Mouse (Mus musculus): ENCODE results near the gene Kdm4b. TPM values are rescaled to one million over a fixed set of nuclear protein-coding genes. Genes with fewer than 3 reads are reported as not detected.

Kdm4b gene
- total RNA-seq (2021) = 10 to 100 TPM; 84.3 to 96.2 TPM

- DNase-seq = peak; percentile 99 to 100
Observed at GRCm38 (mm10) chr17:56325450-56326152, at the start of gene Kdm4b. Kdm4b (plus strand) TSS chr17:56326062.

GRCm38 (mm10) chr17:56276643-56277566 is 49.0 kb upstream of the Kdm4b start, which contains the start of gene Ticam1:
Ticam1 (minus strand) TSS chr17:56276786.
- peak; percentile 74 to 75 for DNase-seq

GRCm38 (mm10) chr17:56277567-56277893 is 48.3 kb upstream of the Kdm4b start:
- DNase-seq = no peak

GRCm38 (mm10) chr17:56278340-56278739 is 47.5 kb upstream of the Kdm4b start:
- no peak for DNase-seq

- DNase-seq = no peak
Observed at GRCm38 (mm10) chr17:56279481-56280155, 46.2 kb upstream of the Kdm4b start.

- DNase-seq = no peak
Observed at GRCm38 (mm10) chr17:56281193-56281592, 44.7 kb upstream of the Kdm4b start.

- DNase-seq = peak; percentile 58 to 63
Observed at GRCm38 (mm10) chr17:56282802-56283201, 43.1 kb upstream of the Kdm4b start.

GRCm38 (mm10) chr17:56283316-56283715 is 42.5 kb upstream of the Kdm4b start:
- no peak for DNase-seq

GRCm38 (mm10) chr17:56285995-56286394 is 39.9 kb upstream of the Kdm4b start:
- no peak for DNase-seq

- no peak for DNase-seq
Observed at GRCm38 (mm10) chr17:56287830-56288229, 38.0 kb upstream of the Kdm4b start.

- DNase-seq = no peak
Observed at GRCm38 (mm10) chr17:56288866-56289265, 37.0 kb upstream of the Kdm4b start.

GRCm38 (mm10) chr17:56289371-56290331 is 36.2 kb upstream of the Kdm4b start:
- DNase-seq = no peak

GRCm38 (mm10) chr17:56290388-56291170 is 35.3 kb upstream of the Kdm4b start:
- peak; percentile 70 to 71 for DNase-seq

GRCm38 (mm10) chr17:56291171-56291511 is 34.7 kb upstream of the Kdm4b start:
- peak; percentile 68 to 71 for DNase-seq

GRCm38 (mm10) chr17:56291826-56292475 is 33.9 kb upstream of the Kdm4b start:
- no peak for DNase-seq

- no peak for DNase-seq
Observed at GRCm38 (mm10) chr17:56292531-56293222, 33.2 kb upstream of the Kdm4b start, which contains the start of gene Plin3. Plin3 (minus strand) TSS chr17:56292873.

GRCm38 (mm10) chr17:56293291-56293690 is 32.6 kb upstream of the Kdm4b start:
- DNase-seq = no peak

- DNase-seq = no peak
Observed at GRCm38 (mm10) chr17:56294241-56294640, 31.6 kb upstream of the Kdm4b start.

GRCm38 (mm10) chr17:56296201-56296600 is 29.7 kb upstream of the Kdm4b start:
- DNase-seq = no peak

GRCm38 (mm10) chr17:56298238-56298637 is 27.6 kb upstream of the Kdm4b start:
- no peak for DNase-seq
